Mouse (Mus musculus): ENCODE data around the gene Txnip. TPM values are rescaled to one million over a fixed set of nuclear protein-coding genes. Genes with fewer than 3 reads are reported as not detected.
A peak's percentile ranks its signal among the peaks of the same experiment; 100 is the strongest.

Gene Txnip
- polyA plus RNA-seq, 1 experiment: 75.5 TPM

DNA sequence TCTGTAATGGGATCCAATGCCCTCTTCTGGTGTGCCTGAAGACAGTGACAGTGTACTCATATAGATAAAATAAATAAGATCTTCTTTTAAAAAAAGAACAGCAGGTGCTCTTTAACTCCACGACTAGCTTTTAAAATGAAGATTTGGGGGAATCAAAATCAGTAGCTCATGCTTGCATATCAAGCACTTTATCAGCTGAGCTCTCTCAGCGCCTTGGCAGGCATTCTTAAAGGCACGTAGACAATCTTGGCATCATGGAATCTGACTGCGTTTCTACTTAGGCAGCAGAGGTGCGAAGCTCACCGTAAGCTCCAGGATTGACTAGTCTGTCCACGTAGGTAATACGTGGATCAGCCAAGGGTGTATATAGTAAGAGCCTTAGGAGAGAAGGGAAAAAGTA, 15.2 kb upstream of the Txnip start:
- TF ChIP-seq CTCF (IDR thresholded peaks at IDR 0.05; ENCODE audit: control insufficient read depth, insufficient read depth, insufficient replicate concordance, low read depth, low read length) (no peak), POLR2A (IDR thresholded peaks at IDR 0.05; ENCODE audit: control insufficient read depth, low read depth, low read length) (no peak)
- no peaks in the 10 kb centered on the region for H3K27me3 ChIP-seq (ENCODE audit: control insufficient read depth, insufficient read depth, low read length)
- H3K36me3 ChIP-seq (ENCODE audit: control insufficient read depth, insufficient read depth, low read length): no peaks in the 10 kb centered on the region
- H3K4me1 ChIP-seq (ENCODE audit: control insufficient read depth, insufficient read depth, low read length): no peaks in the 10 kb centered on the region; the same call in none of the 2 replicates
- H3K4me3 ChIP-seq (ENCODE audit: control insufficient read depth, low read depth, low read length): no peak overlapping the region
- H3K27ac ChIP-seq (ENCODE audit: control insufficient read depth, insufficient read depth, low read depth, low read length): no peak overlapping the region

- TF ChIP-seq POLR2A (IDR thresholded peaks at IDR 0.05; ENCODE audit: control insufficient read depth, low read depth, low read length) (no peak), CTCF (IDR thresholded peaks at IDR 0.05; ENCODE audit: control insufficient read depth, insufficient read depth, insufficient replicate concordance, low read depth, low read length) (no peak)
- H3K27me3 ChIP-seq (ENCODE audit: control insufficient read depth, insufficient read depth, low read length): no peaks in the 10 kb centered on the region
- no peak overlapping the region for H3K4me3 ChIP-seq (ENCODE audit: control insufficient read depth, low read depth, low read length)
- no peak overlapping the region for H3K27ac ChIP-seq (ENCODE audit: control insufficient read depth, insufficient read depth, low read depth, low read length)
- H3K4me1 ChIP-seq (ENCODE audit: control insufficient read depth, insufficient read depth, low read length): no peaks in the 10 kb centered on the region; the same call in none of the 2 replicates
- H3K36me3 ChIP-seq (ENCODE audit: control insufficient read depth, insufficient read depth, low read length): no peaks in the 10 kb centered on the region
Observed at GRCm38 (mm10) chr3:96543345-96543744, 14.4 kb upstream of the Txnip start.

- Histone ChIP-seq H3K4me1 (ENCODE audit: control insufficient read depth, insufficient read depth, low read length) (no peaks in the 10 kb centered on the region; the same call in none of the 2 replicates), H3K27me3 (ENCODE audit: control insufficient read depth, insufficient read depth, low read length) (no peaks in the 10 kb centered on the region), H3K36me3 (ENCODE audit: control insufficient read depth, insufficient read depth, low read length) (no peaks in the 10 kb centered on the region), H3K27ac (ENCODE audit: control insufficient read depth, insufficient read depth, low read depth, low read length) (no peak overlapping the region), H3K4me3 (ENCODE audit: control insufficient read depth, low read depth, low read length) (no peak overlapping the region)
- TF ChIP-seq POLR2A (IDR thresholded peaks at IDR 0.05; ENCODE audit: control insufficient read depth, low read depth, low read length): no peak
Observed at GRCm38 (mm10) chr3:96545565-96545964, 12.2 kb upstream of the Txnip start.

DNA sequence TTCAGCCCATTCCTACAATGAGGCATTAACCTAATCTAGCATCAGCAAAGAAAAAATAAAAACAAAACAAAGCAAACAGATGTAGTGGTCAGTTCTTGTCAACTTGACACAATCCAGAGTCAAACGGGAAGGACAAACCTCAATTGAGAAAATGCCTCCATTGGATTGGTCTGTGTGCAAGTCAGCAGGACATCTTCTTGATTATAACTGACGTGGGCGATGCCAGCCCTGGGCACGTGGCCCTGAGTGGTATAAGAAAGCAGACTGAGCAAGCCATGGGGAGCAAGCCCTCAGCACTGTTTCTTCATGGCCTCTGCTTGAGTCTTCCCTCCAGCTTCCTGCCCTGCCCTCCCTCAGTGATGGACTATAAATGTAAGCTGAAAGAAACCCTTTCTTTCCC, 10.9 kb upstream of the Txnip start:
- no peaks in the 10 kb centered on the region for H3K36me3 ChIP-seq (ENCODE audit: control insufficient read depth, insufficient read depth, low read length)
- H3K4me3 ChIP-seq (ENCODE audit: control insufficient read depth, low read depth, low read length): no peak overlapping the region
- H3K4me1 ChIP-seq (ENCODE audit: control insufficient read depth, insufficient read depth, low read length): no peaks in the 10 kb centered on the region; the same call in none of the 2 replicates
- H3K27ac ChIP-seq (ENCODE audit: control insufficient read depth, insufficient read depth, low read depth, low read length): no peak overlapping the region
- no peak for TF ChIP-seq CTCF (IDR thresholded peaks at IDR 0.05; ENCODE audit: control insufficient read depth, insufficient read depth, insufficient replicate concordance, low read depth, low read length)
- TF ChIP-seq POLR2A (IDR thresholded peaks at IDR 0.05; ENCODE audit: control insufficient read depth, low read depth, low read length): no peak
- H3K27me3 ChIP-seq (ENCODE audit: control insufficient read depth, insufficient read depth, low read length): no peaks in the 10 kb centered on the region

GRCm38 (mm10) chr3:96547389-96547960, 10.3 kb upstream of the Txnip start:
- Histone ChIP-seq H3K4me3 (ENCODE audit: control insufficient read depth, low read depth, low read length) (no peak overlapping the region), H3K4me1 (ENCODE audit: control insufficient read depth, insufficient read depth, low read length) (no peaks in the 10 kb centered on the region; the same call in none of the 2 replicates), H3K36me3 (ENCODE audit: control insufficient read depth, insufficient read depth, low read length) (no peaks in the 10 kb centered on the region), H3K27ac (ENCODE audit: control insufficient read depth, insufficient read depth, low read depth, low read length) (no peak overlapping the region), H3K27me3 (ENCODE audit: control insufficient read depth, insufficient read depth, low read length) (no peaks in the 10 kb centered on the region)
- TF ChIP-seq POLR2A (IDR thresholded peaks at IDR 0.05; ENCODE audit: control insufficient read depth, low read depth, low read length) (no peak), CTCF (IDR thresholded peaks at IDR 0.05; ENCODE audit: control insufficient read depth, insufficient read depth, insufficient replicate concordance, low read depth, low read length) (peak; percentile 69; the same call in 1 of the 2 replicates)

DNA sequence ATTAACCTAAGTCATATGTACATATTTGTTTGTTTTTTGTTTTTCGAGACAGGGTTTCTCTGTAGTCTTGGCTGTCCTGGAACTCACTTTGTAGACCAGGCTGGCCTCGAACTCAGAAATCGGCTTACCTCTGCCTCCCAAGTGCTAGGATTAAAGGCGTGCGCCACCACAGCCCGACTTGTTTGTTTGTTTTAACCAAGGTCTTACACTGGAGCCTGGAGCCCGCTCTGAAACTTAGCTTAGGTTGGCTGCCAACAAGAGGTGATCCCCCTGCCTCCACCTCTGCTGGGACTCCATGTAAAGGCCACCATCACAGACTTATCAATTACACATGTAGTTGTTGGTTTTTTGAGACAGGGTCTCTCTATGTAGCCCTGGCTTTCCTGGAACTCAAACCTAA, 8.9 kb upstream of the Txnip start:
- Histone ChIP-seq H3K27me3 (ENCODE audit: control insufficient read depth, insufficient read depth, low read length) (no peaks in the 10 kb centered on the region), H3K4me3 (ENCODE audit: control insufficient read depth, low read depth, low read length) (no peak overlapping the region)

DNA sequence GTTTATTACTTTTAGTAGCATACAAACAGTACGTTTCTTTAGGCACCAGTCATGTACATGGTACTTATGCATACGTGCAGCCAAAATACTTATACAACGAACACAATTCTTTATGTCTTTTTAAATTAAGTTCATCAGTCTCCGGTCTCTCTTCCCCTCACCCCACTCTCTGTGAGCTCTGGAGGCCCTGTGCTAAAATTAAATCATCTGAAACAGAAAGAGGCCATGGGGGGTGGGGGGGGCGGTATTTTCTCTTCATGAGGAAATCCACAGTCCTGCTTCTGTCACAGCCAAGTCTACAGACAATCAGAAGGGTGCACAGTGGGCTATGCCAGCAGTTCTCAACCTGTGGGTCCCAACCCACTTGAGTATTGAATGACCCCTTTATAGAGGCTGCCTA, 8.4 kb upstream of the Txnip start:
- Histone ChIP-seq H3K4me1 (ENCODE audit: control insufficient read depth, insufficient read depth, low read length) (no peaks in the 10 kb centered on the region; the same call in none of the 2 replicates), H3K36me3 (ENCODE audit: control insufficient read depth, insufficient read depth, low read length) (no peaks in the 10 kb centered on the region), H3K4me3 (ENCODE audit: control insufficient read depth, low read depth, low read length) (no peak overlapping the region), H3K27me3 (ENCODE audit: control insufficient read depth, insufficient read depth, low read length) (no peaks in the 10 kb centered on the region), H3K27ac (ENCODE audit: control insufficient read depth, insufficient read depth, low read depth, low read length) (no peak overlapping the region)
- TF ChIP-seq POLR2A (IDR thresholded peaks at IDR 0.05; ENCODE audit: control insufficient read depth, low read depth, low read length) (no peak), CTCF (IDR thresholded peaks at IDR 0.05; ENCODE audit: control insufficient read depth, insufficient read depth, insufficient replicate concordance, low read depth, low read length) (no peak)

More for the DNA sequence above, 8.9 kb upstream of the Txnip start:
- Histone ChIP-seq H3K4me1 (ENCODE audit: control insufficient read depth, insufficient read depth, low read length) (no peaks in the 10 kb centered on the region; the same call in none of the 2 replicates), H3K27ac (ENCODE audit: control insufficient read depth, insufficient read depth, low read depth, low read length) (no peak overlapping the region), H3K36me3 (ENCODE audit: control insufficient read depth, insufficient read depth, low read length) (no peaks in the 10 kb centered on the region)
- no peak for TF ChIP-seq POLR2A (IDR thresholded peaks at IDR 0.05; ENCODE audit: control insufficient read depth, low read depth, low read length)
- TF ChIP-seq CTCF (IDR thresholded peaks at IDR 0.05; ENCODE audit: control insufficient read depth, insufficient read depth, insufficient replicate concordance, low read depth, low read length): no peak
